Mouse (Mus musculus) CH12.LX (cell line): ENCODE measurements around the gene Fpr2. TPM values are rescaled to one million over a fixed set of nuclear protein-coding genes. Genes with fewer than 3 reads are reported as not detected.

Source experiments
- DNase-seq: peaks from one replicate; pipeline ENCODE4 v3.0.0-alpha.2; 2013; ENCODE audit errors: extremely low read depth
- H3K27ac ChIP-seq: 2 replicates; pipeline ENCODE4 v1.5.1; 2012; ENCODE audit warnings: low read depth, mild to moderate bottlenecking, control low read depth, moderate library complexity; ENCODE audit not compliant: insufficient read depth
- H3K27me3 ChIP-seq: replicated peaks from 2 replicates; pipeline ENCODE3; 2012; ENCODE audit warnings: inconsistent platforms
- H3K36me3 ChIP-seq, 2 experiments: replicated peaks in 1 of 2; 2 replicates each; pipeline versions ENCODE3 to v1.6.1; 2012; ENCODE audit warnings: inconsistent platforms in 1 of 2, low read length in 1 of 2, mild to moderate bottlenecking in 1 of 2, mixed read lengths in 1 of 2, moderate library complexity in 1 of 2; ENCODE audit not compliant: control insufficient read depth in 1 of 2, insufficient read depth in 1 of 2
- H3K4me1 ChIP-seq, 2 experiments: 2 replicates each; pipeline ENCODE4 v1.6.1; 2012; ENCODE audit warnings: inconsistent platforms in 1 of 2, moderate library complexity in 1 of 2; ENCODE audit not compliant: insufficient read depth in 2 of 2, control insufficient read depth in 1 of 2
- H3K4me2 ChIP-seq: 2 replicates; pipeline ENCODE4 v1.6.1; 2012; ENCODE audit warnings: low read depth, mild to moderate bottlenecking, control low read depth; ENCODE audit not compliant: poor library complexity, insufficient read depth, severe bottlenecking
- H3K4me3 ChIP-seq, 3 experiments: fragments of 150-350 bp in 1 of 3; sonication (generic) in 1 of 3; replicated peaks in 1 of 3; 2 replicates each; pipeline versions ENCODE3 to v1.5.1; 2011 to 2012; ENCODE audit warnings: low read depth in 2 of 3, low read length in 2 of 3, mild to moderate bottlenecking in 2 of 3, moderate library complexity in 2 of 3, control low read depth in 1 of 3, improper control_type of control experiment in 1 of 3, inconsistent platforms in 1 of 3, mixed read lengths in 1 of 3; ENCODE audit not compliant: poor library complexity in 1 of 3
- H3K79me2 ChIP-seq: replicated peaks from 2 replicates; pipeline ENCODE4 v1.6.1; 2012; ENCODE audit warnings: mild to moderate bottlenecking, moderate library complexity; ENCODE audit not compliant: control insufficient read depth, poor library complexity, insufficient read depth, severe bottlenecking; ENCODE audit errors: extremely low read depth
- H3K9ac ChIP-seq: 2 replicates; pipeline ENCODE4 v1.6.1; 2012; ENCODE audit warnings: low read depth, mild to moderate bottlenecking, control low read depth, moderate library complexity; ENCODE audit not compliant: insufficient read depth
- H3K9me3 ChIP-seq: replicated peaks from 2 replicates; pipeline ENCODE3; 2012; ENCODE audit warnings: low read length, inconsistent platforms, mixed read lengths
- BHLHE40 ChIP-seq: IDR thresholded peaks from 2 replicates; pipeline ENCODE4 v1.6.1; 2011; ENCODE audit warnings: mild to moderate bottlenecking, low read depth, low read length, improper control_type of control experiment
- CHD1 ChIP-seq: IDR thresholded peaks from 2 replicates; pipeline ENCODE4 v1.6.1; 2012; ENCODE audit warnings: low read depth, low read length, improper control_type of control experiment, inconsistent platforms
- CHD2 ChIP-seq: IDR thresholded peaks from 2 replicates; pipeline ENCODE4 v1.6.1; 2011; ENCODE audit warnings: low read length, improper control_type of control experiment
- CTCF ChIP-seq, 2 experiments: IDR thresholded peaks in 1 of 2; conservative IDR thresholded peaks in 1 of 2; 2 replicates each; pipeline ENCODE4 v1.5.1; 2011 to 2012; ENCODE audit warnings: low read depth in 2 of 2, low read length in 2 of 2, improper control_type of control experiment in 1 of 2, inconsistent platforms in 1 of 2, mild to moderate bottlenecking in 1 of 2, moderate library complexity in 1 of 2
- E2F4 ChIP-seq: IDR thresholded peaks from 2 replicates; pipeline ENCODE4 v1.6.1; 2011; ENCODE audit warnings: low read depth, low read length, improper control_type of control experiment; ENCODE audit not compliant: insufficient replicate concordance
- EP300 ChIP-seq: IDR thresholded peaks from 2 replicates; pipeline ENCODE4 v1.6.1; 2011; ENCODE audit warnings: low read length, improper control_type of control experiment
- GABPA ChIP-seq: IDR thresholded peaks from 2 replicates; pipeline ENCODE4 v1.6.1; 2012; ENCODE audit warnings: low read depth, low read length, improper control_type of control experiment, inconsistent platforms; ENCODE audit not compliant: insufficient replicate concordance
- HCFC1 ChIP-seq: IDR thresholded peaks from 2 replicates; pipeline ENCODE4 v1.6.1; 2012; ENCODE audit warnings: low read depth, mild to moderate bottlenecking, inconsistent platforms, low read length, improper control_type of control experiment
- JUN ChIP-seq: IDR thresholded peaks from 2 replicates; pipeline ENCODE4 v1.6.1; 2011; ENCODE audit warnings: low read depth, mild to moderate bottlenecking, low read length, improper control_type of control experiment, moderate library complexity; ENCODE audit not compliant: insufficient read depth
- JUND ChIP-seq: conservative IDR thresholded peaks from 2 replicates; pipeline ENCODE4 v1.6.1; 2011; ENCODE audit warnings: low read depth, low read length, improper control_type of control experiment
- KAT2A ChIP-seq: IDR thresholded peaks from 2 replicates; pipeline ENCODE4 v1.6.1; 2012; ENCODE audit warnings: low read length, improper control_type of control experiment, inconsistent platforms; ENCODE audit not compliant: insufficient replicate concordance
- MAFK ChIP-seq: IDR thresholded peaks from 2 replicates; pipeline ENCODE4 v1.6.1; 2011; ENCODE audit warnings: low read length, improper control_type of control experiment; ENCODE audit not compliant: insufficient replicate concordance
- MEF2A ChIP-seq: IDR thresholded peaks from 2 replicates; pipeline ENCODE4 v1.6.1; 2014; ENCODE audit warnings: low read depth, mild to moderate bottlenecking, inconsistent platforms, low read length, improper control_type of control experiment, borderline replicate concordance
- MXI1 ChIP-seq: IDR thresholded peaks from 2 replicates; pipeline ENCODE4 v1.6.1; 2011; ENCODE audit warnings: mild to moderate bottlenecking, low read depth, low read length, improper control_type of control experiment
- NELFE ChIP-seq: IDR thresholded peaks from 2 replicates; pipeline ENCODE4 v1.6.1; 2011; ENCODE audit warnings: low read depth, low read length, improper control_type of control experiment
- NRF1 ChIP-seq: IDR thresholded peaks from 2 replicates; pipeline ENCODE4 v1.6.1; 2014; ENCODE audit warnings: low read depth, mild to moderate bottlenecking, inconsistent platforms, low read length, improper control_type of control experiment, moderate library complexity
- POLR2A ChIP-seq: IDR thresholded peaks from 2 replicates; pipeline ENCODE4 v1.6.1; 2011; ENCODE audit warnings: low read depth, mild to moderate bottlenecking, improper control_type of control experiment, low read length
- RAD21 ChIP-seq: IDR thresholded peaks from 2 replicates; pipeline ENCODE4 v1.6.1; 2011; ENCODE audit warnings: low read depth, mild to moderate bottlenecking, low read length, improper control_type of control experiment, moderate library complexity
- SIN3A ChIP-seq: IDR thresholded peaks from 2 replicates; pipeline ENCODE4 v1.6.1; 2012; ENCODE audit warnings: low read length, improper control_type of control experiment, inconsistent platforms
- SMC3 ChIP-seq: IDR thresholded peaks from 2 replicates; pipeline ENCODE4 v1.6.1; 2011; ENCODE audit warnings: low read depth, low read length, improper control_type of control experiment
- TBP ChIP-seq: conservative IDR thresholded peaks from 2 replicates; pipeline ENCODE4 v1.6.1; 2011; ENCODE audit warnings: low read depth, low read length, improper control_type of control experiment
- TCF12 ChIP-seq: IDR thresholded peaks from 2 replicates; pipeline ENCODE4 v1.6.1; 2014; ENCODE audit warnings: low read depth, mild to moderate bottlenecking, inconsistent platforms, low read length, improper control_type of control experiment
- USF1 ChIP-seq: IDR thresholded peaks from 2 replicates; pipeline ENCODE4 v1.6.1; 2014; ENCODE audit warnings: low read depth, mild to moderate bottlenecking, inconsistent platforms, low read length, improper control_type of control experiment
- USF2 ChIP-seq: conservative IDR thresholded peaks from 2 replicates; pipeline ENCODE4 v1.6.1; 2011; ENCODE audit warnings: low read depth, low read length, improper control_type of control experiment
- ZMIZ1 ChIP-seq: IDR thresholded peaks from 2 replicates; pipeline ENCODE4 v1.6.1; 2012; ENCODE audit warnings: low read depth, mild to moderate bottlenecking, inconsistent platforms, low read length, improper control_type of control experiment
- ZNF384 ChIP-seq: IDR thresholded peaks from 2 replicates; pipeline ENCODE4 v1.6.1; 2012; ENCODE audit warnings: low read depth, low read length, improper control_type of control experiment, inconsistent platforms
- dilution Hi-C: fragments of 300-500 bp; cut with MboI; formaldehyde crosslinking; loops from 2 replicates; pipeline ENCODE4 v1.14.3; 2020; ENCODE audit warnings: low sequenced_read_pairs; ENCODE audit not compliant: extremely low pct_unique_long_range_greater_than_20kb, extremely low pct_ligation_motif_present
- in situ Hi-C: fragments of 300-500 bp; cut with MboI; formaldehyde crosslinking; loops from 3 replicates; pipeline ENCODE4 v1.14.3; 2019; ENCODE audit warnings: low sequenced_read_pairs, low pct_ligation_motif_present, low pct_unique_long_range_greater_than_20kb, mixed read lengths
- polyA plus RNA-seq: library from polyadenylated mRNA; unstranded; fragments of >175 nt; gene quantifications from 2 replicates; pipeline ENCODE4 v1.2.1, GENCODE M21; 2012; ENCODE audit warnings: low read depth; ENCODE audit not compliant: insufficient read length
- total RNA-seq, 2 experiments: library from RNA; depleted of rRNA; stranded (reverse); fragments of 300-350 nt in 1 of 2; fragments of >200 nt in 1 of 2; gene quantifications; 2 replicates each; pipeline ENCODE4 v1.2.3; 2012 to 2014

Gene Fpr2
- total and polyA plus RNA-seq, 3 experiments, result not detected

DNA sequence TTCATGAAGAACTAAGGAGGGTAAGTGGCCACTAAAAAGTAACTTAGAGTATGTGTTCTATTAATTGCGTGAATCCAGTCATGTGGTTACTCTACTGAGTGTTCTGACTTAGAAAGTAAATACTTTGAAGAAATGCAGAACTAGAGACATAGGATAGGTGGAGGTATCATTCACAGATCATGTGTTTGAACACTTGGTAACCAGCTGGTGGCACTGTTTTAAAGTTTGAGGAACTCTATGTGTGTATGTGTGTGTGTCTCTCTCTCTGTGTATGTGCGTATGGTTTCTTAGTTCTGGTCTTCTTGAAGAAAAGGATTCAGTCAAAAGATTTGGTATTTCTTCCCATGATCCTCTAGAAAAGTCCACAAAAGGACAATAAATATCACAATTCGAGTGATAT lies 27.5 kb upstream of the Fpr2 start:
- Histone ChIP-seq H3K4me3 (no peak overlapping the region), H3K4me2 (no peak overlapping the region), H3K36me3 (no peaks in the 10 kb centered on the region), H3K79me2 (no peaks in the 10 kb centered on the region), H3K9me3 (no peaks in the 10 kb centered on the region), H3K4me1 (peaks cover 0 to 3% of the 10 kb centered on the region in 2 experiments; a peak in 2 of 4 replicates), H3K27ac (no peak overlapping the region), H3K27me3 (no peaks in the 10 kb centered on the region), H3K9ac (no peak overlapping the region)
- TF ChIP-seq USF2 (no peak), BHLHE40 (no peak), CHD1 (no peak), SIN3A (no peak), E2F4 (no peak), SMC3 (peak; percentile 37), KAT2A (no peak), GABPA (no peak), RAD21 (peak; percentile 49), MAFK (no peak), CHD2 (no peak), JUND (no peak), NRF1 (no peak), ZNF384 (no peak), USF1 (no peak), HCFC1 (no peak), TBP (no peak), CTCF (conservative IDR thresholded peaks at IDR 0.05 in 1 of 2, IDR thresholded peaks at IDR 0.05 in 1 of 2; ENCODE audit: low read depth in 2 of 2, low read length in 2 of 2) (peak in 1 of 2 experiments; percentile 64; a peak in 2 of 4 replicates), EP300 (no peak)
- in situ Hi-C loops, result no loop called here
- DNase-seq, result peak; percentile 33
- dilution Hi-C loops, result no loop called here

DNA sequence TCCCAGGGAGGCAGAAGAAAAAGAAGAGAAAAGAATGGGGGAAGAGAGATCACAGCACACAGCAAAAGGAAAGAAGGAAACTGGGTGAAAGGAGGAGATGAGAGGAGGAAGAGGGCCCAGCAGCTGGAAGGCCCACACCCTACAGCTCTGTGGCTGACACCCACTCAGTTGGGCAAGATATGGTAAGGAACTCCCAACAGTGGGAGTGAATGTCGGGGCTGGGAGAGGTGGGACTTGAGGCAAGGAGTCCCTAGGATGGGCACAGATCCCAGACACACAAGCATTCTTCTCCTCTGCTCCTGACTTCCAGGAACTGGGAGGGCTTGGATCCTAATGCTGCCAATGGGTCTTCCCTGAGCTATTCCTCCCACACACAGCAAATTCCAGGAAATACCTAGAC lies 25.3 kb upstream of the Fpr2 start:
- H3K4me1 ChIP-seq, result peaks cover 0 to 8% of the 10 kb centered on the region in 2 experiments; a peak in 2 of 4 replicates
- DNase-seq, result no peak
- no peak overlapping the region for H3K4me2 ChIP-seq
- no peaks in the 10 kb centered on the region for H3K36me3 ChIP-seq
- no peak overlapping the region for H3K27ac ChIP-seq
- H3K27me3 ChIP-seq, result no peaks in the 10 kb centered on the region
- in situ Hi-C loops, result no loop called here
- dilution Hi-C loops, result no loop called here
- no peak overlapping the region for H3K4me3 ChIP-seq
- H3K9ac ChIP-seq, result no peak overlapping the region
- no peaks in the 10 kb centered on the region for H3K9me3 ChIP-seq
- TF ChIP-seq HCFC1 (no peak), NELFE (no peak), JUN (no peak), MEF2A (no peak), KAT2A (no peak), POLR2A (no peak), TBP (no peak), ZNF384 (no peak), CHD1 (no peak), TCF12 (no peak), EP300 (no peak), ZMIZ1 (no peak), MXI1 (no peak)
- TF ChIP-seq, all 38 proteins: peak for 0
- no peaks in the 10 kb centered on the region for H3K79me2 ChIP-seq
